8 mouse cellular contexts compared by ENCODE assay signal in the genomic region with DNA sequence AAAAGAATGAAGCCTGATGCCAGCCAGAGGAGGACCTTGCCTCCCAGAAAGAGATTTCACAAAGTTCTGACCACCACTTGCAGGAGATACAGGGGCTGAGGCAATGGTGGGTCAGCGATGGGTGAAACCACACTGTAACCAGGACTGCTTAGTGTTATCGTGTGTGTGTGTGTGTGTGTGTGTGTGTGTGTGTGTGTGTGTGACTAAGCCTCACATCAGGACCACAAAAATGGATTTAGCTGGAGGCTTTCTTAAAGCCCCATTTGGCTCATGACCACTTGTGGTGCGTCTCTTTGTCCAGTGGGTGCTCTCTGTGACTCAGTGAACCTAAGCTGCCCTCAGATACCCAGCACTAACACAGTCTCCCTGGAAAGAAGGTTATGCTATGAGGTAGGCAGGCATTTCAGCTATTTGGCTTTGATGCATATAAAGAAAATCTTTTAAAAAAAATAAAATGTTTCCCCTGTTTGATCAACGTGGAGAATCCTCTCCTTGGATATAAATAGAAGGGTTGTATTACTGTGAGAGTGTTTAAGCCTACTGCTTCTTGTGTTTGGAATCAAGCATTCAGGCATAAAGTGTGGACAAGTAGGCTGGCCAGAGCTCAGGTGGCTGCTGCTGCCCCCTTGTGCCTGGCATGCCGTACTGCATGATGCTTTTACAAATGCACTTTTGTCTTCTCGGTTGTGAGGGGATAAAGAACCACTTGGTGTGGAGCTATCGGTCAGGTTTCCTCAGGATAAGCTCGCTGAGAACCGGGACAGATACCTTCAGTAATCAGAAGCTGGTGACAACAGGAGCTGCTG.
A peak's percentile ranks its signal among the peaks of the same experiment; 100 is the strongest.
DNase-seq lines count a peak whose midpoint lies in the region; ATAC-seq and TF ChIP-seq lines count a peak whose summit lies in the region.

No protein-coding gene starts in this region.

- no peak; the same call in 1 of the 2 replicates for ATAC-seq in intestine, embryonic 14.5 days (replicated peaks; ENCODE audit: low FRiP score, low TSS enrichment, low read depth)
- peak; percentile 84 for ATAC-seq in midbrain, embryonic 13.5 days

- peak; percentile 94; the same call in 1 of the 2 replicates for TF ChIP-seq CTCF in spleen, adult 2 months (IDR thresholded peaks at IDR 0.05; ENCODE audit: extremely low read depth, insufficient read depth, insufficient read length, insufficient replicate concordance)

- 38% methylated on average over 9 of the region's 9 CpGs for WGBS in intestine, embryonic 14.5 days
- WGBS in midbrain, embryonic 13.5 days: 33% methylated on average over 9 of the region's 9 CpGs
- WGBS in spleen, adult 2 months: 35% methylated on average over 9 of the region's 9 CpGs

- H3K9me3 ChIP-seq in intestine, embryonic 14.5 days (ENCODE audit: control insufficient read depth, low read length): no peaks in the 10 kb centered on the region
- no peaks in the 10 kb centered on the region for H3K9me3 ChIP-seq in midbrain, embryonic 13.5 days

- no peak overlapping the region for H3K4me2 ChIP-seq in intestine, embryonic 14.5 days (ENCODE audit: low read length)
- no peak overlapping the region for H3K4me2 ChIP-seq in midbrain, embryonic 13.5 days (replicated peaks)

- no peaks in the 10 kb centered on the region for H3K4me1 ChIP-seq in intestine, embryonic 14.5 days (replicated peaks; ENCODE audit: control insufficient read depth, insufficient read depth, low read length)
- H3K4me1 ChIP-seq in midbrain, embryonic 13.5 days (replicated peaks): 0 out of 2 replicates have a peak, but pooled peaks cover 2% of the 10 kb centered on the region
- H3K4me1 ChIP-seq in spleen, adult 2 months (ENCODE audit: control insufficient read depth, insufficient read depth, insufficient read length): no peaks in the 10 kb centered on the region

- no peaks in the 10 kb centered on the region for H3K27me3 ChIP-seq in intestine, embryonic 14.5 days (replicated peaks; ENCODE audit: control insufficient read depth, insufficient read depth, low read length)
- H3K27me3 ChIP-seq in midbrain, embryonic 13.5 days: no peaks in the 10 kb centered on the region
- no peaks in the 10 kb centered on the region for H3K27me3 ChIP-seq in spleen, adult 2 months (ENCODE audit: control insufficient read depth, insufficient read depth, low read length)

- TF ChIP-seq POLR2A in spleen, adult 2 months (IDR thresholded peaks at IDR 0.05; ENCODE audit: low read depth, low read length): no peak

- intact Hi-C loops in left cerebral cortex, postnatal 25 days (cut with DNase I): loop anchor here (1.0 to 5.0 kb wide), 2 partner anchors 60 to 131 kb away; no protein-coding TSS in a partner anchor

- no peak overlapping the region for H3K4me3 ChIP-seq in intestine, embryonic 14.5 days (ENCODE audit: low read depth, low read length)
- no peak overlapping the region for H3K4me3 ChIP-seq in midbrain, embryonic 13.5 days (replicated peaks)
- H3K4me3 ChIP-seq in spleen, adult 2 months (ENCODE audit: extremely low read depth, insufficient read depth, insufficient read length): no peak overlapping the region

- no peak overlapping the region for H3K27ac ChIP-seq in intestine, embryonic 14.5 days (ENCODE audit: low read depth)
- no peak overlapping the region for H3K27ac ChIP-seq in midbrain, embryonic 13.5 days
- H3K27ac ChIP-seq in spleen, adult 2 months (ENCODE audit: insufficient read depth, low read length): no peak overlapping the region

- no peak overlapping the region for H3K9ac ChIP-seq in intestine, embryonic 14.5 days (ENCODE audit: low read length)
- no peak overlapping the region for H3K9ac ChIP-seq in midbrain, embryonic 13.5 days (replicated peaks)

- no peaks in the 10 kb centered on the region for H3K36me3 ChIP-seq in intestine, embryonic 14.5 days (ENCODE audit: control insufficient read depth, insufficient read depth, low read length)
- H3K36me3 ChIP-seq in midbrain, embryonic 13.5 days: peaks cover 9% of the 10 kb centered on the region
- H3K36me3 ChIP-seq in spleen, adult 2 months (ENCODE audit: control insufficient read depth, insufficient read depth, low read length): no peaks in the 10 kb centered on the region

- DNase-seq in urinary bladder, postnatal 14 days (ENCODE audit: low spot score): peak; percentile 67
- no peak for DNase-seq in urinary bladder, adult 2 months (ENCODE audit: low spot score)
- DNase-seq in cerebellum, adult 9-10 months: peak; percentile 83
- DNase-seq in frontal cortex, adult 2 months (ENCODE audit: extremely low spot score in 1 of 2, low spot score in 1 of 2): peak; percentile 22 to 81
- peak; percentile 67 for DNase-seq in intestine, embryonic 14.5 days (ENCODE audit: low spot score)
- DNase-seq in left cerebral cortex, postnatal 25 days (ENCODE audit: low spot score in 2 of 2): peak; percentile 70 to 75
- DNase-seq in spleen, adult 2 months (ENCODE audit: low read depth in 1 of 2, low spot score in 2 of 2): peak in 1 of 2 experiments; percentile 37
